Comparison of ENCODE assay signal across 28 mouse cellular contexts in genomic region chr13:13637577-13637976, GRCm38 (mm10). TPM values are rescaled to one million over a fixed set of nuclear protein-coding genes. Genes with fewer than 3 reads are reported as not detected.
DNase-seq lines count a peak whose midpoint lies in the region; ATAC-seq and TF ChIP-seq lines count a peak whose summit lies in the region.
"Had no signal": no experiment of that assay in that cellular context is flagged by ENCODE, and none has a peak within 500 bp of the region (broad histone marks: within the 10 kb centered on the region; RNA-seq: fewer than 3 reads in every experiment).

No protein-coding gene starts in this region.

- POLR2A ChIA-PET in Patski (lab: Charles Lee), result no interaction called here

- H3K4me3 ChIP-seq in forebrain, embryonic 10.5 days, result no peak overlapping the region
- no peak overlapping the region for H3K4me3 ChIP-seq in forebrain, postnatal 0 days (ENCODE audit: low read depth, low read length)
- H3K4me3 ChIP-seq in embryonic fibroblast, embryonic 13.5 days (ENCODE audit: insufficient read depth, low read length), result no peak overlapping the region
- H3K4me3 ChIP-seq: forebrain, embryonic 12.5 days; forebrain, embryonic 15.5 days; heart, adult 2 months; heart, embryonic 10.5 days; heart, embryonic 13.5 days had no signal

- no peak for TF ChIP-seq CTCF in forebrain, postnatal 0 days (IDR thresholded peaks at IDR 0.05; ENCODE audit: low read depth)
- no peak for TF ChIP-seq CTCF in Patski (IDR thresholded peaks at IDR 0.05)
- no peak for TF ChIP-seq CTCF in embryonic fibroblast, embryonic 13.5 days (IDR thresholded peaks at IDR 0.05; ENCODE audit: borderline replicate concordance, insufficient read depth, low read length)

- WGBS in forebrain, embryonic 10.5 days, result 86% methylated on average over 3 of the region's 3 CpGs
- WGBS in forebrain, postnatal 0 days, result 67% methylated on average over 3 of the region's 3 CpGs

- CTCF ChIA-PET in Patski (lab: Charles Lee), result interaction anchor here (1.0 to 2.0 kb wide), 4 partner anchors 16 to 121 kb away, joined by 3 to 10 read pairs (median 3); no protein-coding TSS in a partner anchor

- DNase-seq in forebrain, embryonic 10.5 days (ENCODE audit: extremely low spot score, low spot score), result no peak
- DNase-seq in forebrain, postnatal 0 days, result no peak
- peak; percentile 22 for DNase-seq in 3T3-L1 (ENCODE audit: low read depth, low spot score)
- DNase-seq in Patski (ENCODE audit: low read depth, low spot score), result peak; percentile 41
- no peak for DNase-seq in adrenal gland, adult 18-20 months (ENCODE audit: low spot score in 2 of 2)
- DNase-seq in thymus, postnatal 25 days, result no peak
- no peak for DNase-seq in adrenal gland, adult 2 months
- DNase-seq: adrenal gland, adult 8-10 months; adrenal gland, postnatal 25 days; cerebellum, adult 11 months; cerebellum, adult 2 months; cerebellum, adult 9-11 months; cerebellum, postnatal 25 days; gastrocnemius, postnatal 25 days; heart, adult 2 months; heart, postnatal 14 days; heart, postnatal 4 days; kidney, adult 18-20 months had no signal

- no peak overlapping the region for H3K9ac ChIP-seq in forebrain, postnatal 0 days
- H3K9ac ChIP-seq: forebrain, embryonic 12.5 days; forebrain, embryonic 15.5 days; heart, embryonic 13.5 days; hindbrain, embryonic 14.5 days had no signal

- no peaks in the 10 kb centered on the region for H3K9me3 ChIP-seq in forebrain, embryonic 10.5 days
- no peaks in the 10 kb centered on the region for H3K9me3 ChIP-seq in forebrain, postnatal 0 days (ENCODE audit: low read length)
- H3K9me3 ChIP-seq: forebrain, embryonic 12.5 days; forebrain, embryonic 15.5 days; heart, embryonic 10.5 days; heart, embryonic 13.5 days had no signal

- in situ Hi-C loops in Patski (cut with MboI; ENCODE audit: low pct_unique_long_range_greater_than_20kb), result no loop called here

- peaks cover 41% of the 10 kb centered on the region for H3K4me1 ChIP-seq in forebrain, embryonic 10.5 days
- H3K4me1 ChIP-seq in forebrain, postnatal 0 days (ENCODE audit: insufficient read depth), result no peaks in the 10 kb centered on the region
- peaks cover 5% of the 10 kb centered on the region for H3K4me1 ChIP-seq in embryonic fibroblast, embryonic 13.5 days (ENCODE audit: control insufficient read depth, insufficient read depth, low read length)
- H3K4me1 ChIP-seq: heart, embryonic 10.5 days; heart, embryonic 13.5 days had no signal

- no peak for ATAC-seq in forebrain, postnatal 0 days
- ATAC-seq in Patski, result peak; percentile 62
- ATAC-seq: CD4-positive, CD25-positive, alpha-beta regulatory T cell, adult 4 months; forebrain, embryonic 15.5 days; hindbrain, postnatal 0 days; inflammation-experienced regulatory T-cells, adult 6 months; intestine, embryonic 16.5 days had no signal

- H3K4me2 ChIP-seq in forebrain, postnatal 0 days (ENCODE audit: low read depth), result no peak overlapping the region
- H3K4me2 ChIP-seq: forebrain, embryonic 12.5 days; forebrain, embryonic 15.5 days; heart, embryonic 13.5 days; hindbrain, embryonic 14.5 days had no signal

- peak overlapping the region; percentile 61; the same call in 1 of the 2 replicates for H3K27ac ChIP-seq in forebrain, embryonic 10.5 days
- no peak overlapping the region for H3K27ac ChIP-seq in forebrain, postnatal 0 days (ENCODE audit: low read depth, low read length)
- H3K27ac ChIP-seq in embryonic fibroblast, embryonic 13.5 days (ENCODE audit: insufficient read depth, low read length), result peak overlapping the region; percentile 66; the same call in 1 of the 2 replicates
- H3K27ac ChIP-seq: forebrain, embryonic 12.5 days; forebrain, embryonic 15.5 days; heart, adult 2 months; heart, embryonic 10.5 days; heart, embryonic 13.5 days; hindbrain, embryonic 14.5 days; hindbrain, postnatal 0 days had no signal

- H3K27me3 ChIP-seq in forebrain, embryonic 10.5 days (ENCODE audit: poor library complexity, severe bottlenecking), result no peaks in the 10 kb centered on the region
- no peaks in the 10 kb centered on the region for H3K27me3 ChIP-seq in forebrain, postnatal 0 days (ENCODE audit: insufficient read depth, low read length)
- no peaks in the 10 kb centered on the region for H3K27me3 ChIP-seq in Patski
- H3K27me3 ChIP-seq: forebrain, embryonic 12.5 days; forebrain, embryonic 15.5 days; heart, embryonic 13.5 days had no signal

- no peaks in the 10 kb centered on the region for H3K36me3 ChIP-seq in forebrain, embryonic 10.5 days (replicated peaks)
- H3K36me3 ChIP-seq in forebrain, postnatal 0 days (ENCODE audit: insufficient read depth), result 0 out of 2 replicates have a peak, but pooled peaks cover 5% of the 10 kb centered on the region
- H3K36me3 ChIP-seq: forebrain, embryonic 15.5 days had no signal

- no peak for TF ChIP-seq POLR2A in embryonic fibroblast, embryonic 13.5 days (IDR thresholded peaks at IDR 0.05; ENCODE audit: low read depth, low read length)

RNA-seq across cellular contexts. Expression of gene Lyst, which starts 47.4 kb away (rescaled TPM):
- polyA plus RNA-seq in forebrain, embryonic 10.5 days (2016; fragmentation: Nextera tagmentation; extraction: Ambion mirVana), result 2.7 and 3.6 TPM in 2 replicates
- 13.2 and 14.2 TPM in 2 replicates for total RNA-seq in forebrain, postnatal 0 days (2014; rRNA removed)
- polyA plus RNA-seq in forebrain, postnatal 0 days (2015; fragmentation: Nextera tagmentation; extraction: Ambion mirVana), result 1.5 and 3.5 TPM in 2 replicates
- 28.2 TPM for polyA plus RNA-seq in Patski (2021)
- polyA plus RNA-seq in embryonic fibroblast, embryonic 13.5 days (2011; ENCODE audit: insufficient read length, low read depth, missing spikeins), result 12.2 and 14.1 TPM in 2 replicates
- 10 to 100 TPM; 18.0 to 22.6 TPM for total RNA-seq in adrenal gland, adult 18-20 months (2021)
- total RNA-seq in adrenal gland, adult 2 months (2021), result 10 to 100 TPM; 27.8 to 31.4 TPM
- 1.2 TPM in 2 replicates for polyA plus RNA-seq in adrenal gland, adult 2 months (2012; rRNA removed)

Comparison
In these comparisons a context has a peak if more than half of its experiments do, and no peak if none do; other contexts are left out.
1. DNase-seq: peak in 3T3-L1 (single experiment) and Patski (single experiment); none in forebrain, embryonic 10.5 days (single experiment), forebrain, postnatal 0 days (single experiment), adrenal gland, adult 18-20 months (0 of 2), thymus, postnatal 25 days (single experiment) and adrenal gland, adult 2 months (single experiment).